Mouse (Mus musculus): ENCODE measurements around the gene Nectin1. TPM values are rescaled to one million over a fixed set of nuclear protein-coding genes. Genes with fewer than 3 reads are reported as not detected.

Gene Nectin1
- total RNA-seq, 2 experiments from 2014 or later: 1.8 to 2.3 TPM

- intact Hi-C loops (cut with DNase I): loop anchor here (5.0 kb wide), 1 partner anchor 104 kb away; the partner anchor contains the start of gene Nectin1
- peak; percentile 35 to 51 for DNase-seq
These were observed 102.1 kb downstream of the Nectin1 start for GRCm38 (mm10) chr9:43845660-43846455.

DNA sequence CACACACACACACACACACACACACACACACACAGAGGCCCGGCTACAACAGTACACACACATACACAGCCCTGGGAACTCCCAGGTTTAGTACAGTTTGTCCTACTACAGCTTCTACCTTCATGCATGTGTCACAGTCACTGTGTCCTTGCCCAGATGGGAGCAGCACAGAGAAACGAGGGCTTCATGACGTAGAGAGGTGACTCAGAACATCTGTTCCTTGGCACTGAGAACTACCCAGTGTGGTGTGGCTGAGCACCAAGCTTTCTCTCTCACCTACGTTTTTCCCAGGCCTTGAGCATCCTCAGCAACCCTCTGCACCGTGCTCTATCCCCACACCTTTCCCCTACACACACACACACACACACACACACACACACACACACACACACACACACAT lies 104.1 kb downstream of the Nectin1 start:
- intact Hi-C loops (cut with DNase I): loop anchor here (5.0 kb wide), 1 partner anchor 106 kb away; the partner anchor contains the start of gene Nectin1
- DNase-seq: no peak

DNA sequence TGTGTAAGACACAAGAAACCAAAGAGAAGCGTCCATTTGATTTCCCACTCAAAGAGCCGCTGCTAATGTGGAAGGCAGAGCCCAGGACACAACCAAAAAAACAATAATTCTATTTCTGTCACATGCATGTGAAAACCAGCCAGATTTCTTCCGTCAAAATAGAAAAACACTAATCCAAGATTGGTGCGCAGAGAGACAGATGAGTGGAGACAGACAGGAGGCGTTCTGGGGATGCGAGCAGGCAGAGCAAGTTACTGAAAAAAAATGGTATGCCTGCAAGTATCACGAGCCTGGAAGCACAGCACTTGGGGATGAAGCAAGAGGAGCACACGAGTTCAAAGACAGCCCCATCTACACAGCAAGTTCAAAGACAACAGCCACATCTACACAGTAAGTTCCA lies 106.5 kb downstream of the Nectin1 start:
- intact Hi-C loops (cut with DNase I): no loop called here
- no peak for DNase-seq

DNA sequence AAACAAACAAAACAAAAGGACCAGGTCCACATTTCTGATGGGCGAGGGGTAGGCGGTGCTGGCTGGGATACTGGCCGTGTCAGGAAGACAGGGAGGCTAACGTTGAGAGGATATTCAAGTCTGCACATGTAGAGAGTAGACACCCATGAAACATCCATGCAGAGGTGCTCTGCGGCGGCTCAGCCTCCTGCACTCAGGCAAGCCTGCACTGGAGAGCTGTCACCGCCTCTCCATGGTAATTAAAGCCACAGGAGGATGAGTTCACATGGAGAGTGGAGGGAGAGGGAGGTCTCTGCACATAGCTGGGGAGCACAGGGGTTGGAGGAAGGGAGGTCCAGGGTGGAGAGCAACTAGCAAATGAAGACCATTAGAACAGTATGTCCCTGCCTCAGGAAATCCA lies 107.4 kb downstream of the Nectin1 start:
- intact Hi-C loops (cut with DNase I): no loop called here

GRCm38 (mm10) chr9:43855887-43856286 lies 112.1 kb downstream of the Nectin1 start:
- DNase-seq: no peak
- intact Hi-C loops (cut with DNase I): no loop called here

More for the DNA sequence above, 107.4 kb downstream of the Nectin1 start:
- no peak for DNase-seq

Measured in gastrocnemius, postnatal 36 days (tissue).